Mouse (Mus musculus) CD4-positive, CD25-positive, alpha-beta regulatory T cell, adult 9 weeks (primary cell): ENCODE data around the gene Prl3d1. TPM values are rescaled to one million over a fixed set of nuclear protein-coding genes. Genes with fewer than 3 reads are reported as not detected.

ENCODE experiments used
- polyA plus RNA-seq: library from polyadenylated mRNA; unstranded; fragments of 100-300 nt; shearing (Covaris generic); gene quantifications from one replicate; pipeline ENCODE4 v1.2.1, GENCODE M21; 2017

Gene Prl3d1
- not detected for polyA plus RNA-seq

GRCm38 (mm10) chr13:27093890-27094289, at the start of gene Prl3d1:
Gene Prl3d1 (plus strand): TSS chr13:27094190.

GRCm38 (mm10) chr13:27057270-27057669, 36.7 kb upstream of the Prl3d1 start, which contains the start of gene Prl:
Gene Prl (plus strand): TSS chr13:27057570.

DNA sequence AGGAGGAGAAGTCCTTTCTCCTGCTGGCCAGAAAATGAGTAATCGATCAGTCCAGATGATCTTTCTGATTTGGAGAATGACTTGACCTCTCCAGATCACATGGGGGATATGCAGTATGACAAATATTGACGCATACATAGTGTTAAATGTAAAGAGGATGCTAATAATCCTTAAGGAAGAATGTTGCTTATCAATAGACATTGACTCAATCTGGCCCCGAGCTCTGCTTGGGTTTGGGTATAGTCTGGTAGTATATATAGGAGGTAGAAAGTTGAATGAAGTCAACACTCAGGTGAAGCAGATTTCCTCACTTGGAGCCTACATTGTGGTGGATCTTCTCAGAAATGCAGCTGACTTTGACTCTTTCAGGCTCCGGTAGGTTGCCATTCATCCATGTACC, 27.4 kb downstream of the Prl3d1 start, which contains the start of gene Prl3d2:
Prl3d2 (plus strand) TSS at position 301 of the 400 bp plus-strand sequence.

Other genes with a start within 250 kb of the Prl3d1 start
- gene Prl, start 36.6 kb upstream of the Prl3d1 start, polyA plus RNA-seq, result not detected
- not detected for gene Prl3d2, start 27.5 kb downstream of the Prl3d1 start, polyA plus RNA-seq
- not detected for gene Prl3d3, start 62.6 kb downstream of the Prl3d1 start, polyA plus RNA-seq
- gene Prl3c1, start 102.5 kb downstream of the Prl3d1 start, polyA plus RNA-seq, result not detected
- not detected for gene Prl3b1, start 147.7 kb downstream of the Prl3d1 start, polyA plus RNA-seq
- gene Prl3a1, start 165.2 kb downstream of the Prl3d1 start, polyA plus RNA-seq, result not detected
- not detected for gene Prl6a1, start 218.4 kb downstream of the Prl3d1 start, polyA plus RNA-seq